Mouse (Mus musculus) adipocyte (in vitro differentiated cells): ENCODE results near the gene Dxo.
A peak's percentile ranks its signal among the peaks of the same experiment; 100 is the strongest.
"Not testable (repeated sequence)": the region's sequence is repeated elsewhere in the genome, so short reads cannot be mapped to it uniquely, and the experiment has no call there.

Source experiments
- DNase-seq: peaks from one replicate; pipeline ENCODE4 v3.0.0-alpha.2; 2016; ENCODE audit warnings: low spot score

Gene Dxo

GRCm38 (mm10) chr17:34836856-34837221 lies at the start of gene Dxo, which contains the start of gene Stk19:
Gene Dxo, plus strand, starts transcription at chr17:34837019.
Gene Stk19, minus strand, starts transcription at chr17:34836945.
- peak; percentile 97 for DNase-seq

GRCm38 (mm10) chr17:34795016-34795415 lies 41.8 kb upstream of the Dxo start:
- no peak for DNase-seq

DNA sequence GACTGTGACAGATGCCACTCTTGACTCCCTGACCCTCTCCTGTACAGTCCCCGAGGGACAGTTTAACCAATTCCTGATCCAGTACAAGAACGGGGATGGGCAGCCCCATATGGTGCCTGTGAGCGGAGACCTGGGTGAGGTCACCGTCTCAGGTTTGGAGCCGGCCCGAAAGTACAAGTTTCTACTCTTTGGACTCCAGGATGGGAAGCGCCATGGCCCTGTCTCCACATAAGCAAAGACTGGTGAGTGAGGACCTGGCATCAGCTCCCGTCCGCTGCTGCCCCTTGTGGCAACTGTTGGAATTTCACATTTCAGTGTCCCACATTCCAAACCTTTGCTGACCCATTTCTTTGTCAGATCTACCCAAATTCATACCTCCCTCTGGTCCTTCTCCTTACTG lies 41.2 kb upstream of the Dxo start:
- DNase-seq, result peak; percentile 60

DNA sequence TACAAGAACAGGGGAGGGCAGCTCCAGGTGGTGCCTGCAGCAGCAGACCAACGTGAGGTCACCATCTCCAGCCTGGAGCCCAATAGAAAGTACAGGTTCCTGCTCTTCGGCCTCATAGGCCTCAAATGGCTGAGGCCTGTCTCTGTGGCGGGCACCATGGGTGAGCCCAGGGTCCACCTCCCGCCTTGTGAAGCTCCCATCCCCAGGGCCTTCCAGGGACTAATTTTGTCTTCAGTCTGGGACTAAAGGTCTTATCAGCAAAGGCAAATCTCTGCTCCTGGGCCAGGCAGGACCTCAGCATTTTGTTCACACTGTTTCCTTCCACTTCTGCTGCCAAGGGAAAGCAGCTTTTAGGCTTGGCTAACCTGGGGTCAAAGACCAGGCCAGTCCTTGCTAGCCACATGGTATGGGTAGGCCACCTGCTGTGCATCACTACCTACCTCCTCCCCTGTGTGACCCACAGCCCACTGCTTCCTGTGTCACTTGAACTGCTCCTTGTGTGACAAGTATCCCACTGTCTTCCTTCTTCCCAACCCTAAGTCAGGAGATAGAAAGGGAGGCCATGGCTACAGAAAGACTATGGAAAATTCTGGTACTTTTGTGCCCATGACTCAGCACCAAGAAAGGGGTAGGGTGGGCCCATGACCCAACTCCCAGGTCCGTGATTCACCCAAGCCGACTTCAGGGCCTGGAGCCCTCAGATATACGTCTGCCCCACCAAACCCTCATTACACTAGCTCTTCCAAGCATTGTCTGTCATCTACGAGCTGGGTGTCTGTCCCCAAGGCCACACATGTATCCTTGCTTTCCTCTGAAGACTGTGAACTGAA lies 40.3 kb upstream of the Dxo start:
- no peak for DNase-seq

DNA sequence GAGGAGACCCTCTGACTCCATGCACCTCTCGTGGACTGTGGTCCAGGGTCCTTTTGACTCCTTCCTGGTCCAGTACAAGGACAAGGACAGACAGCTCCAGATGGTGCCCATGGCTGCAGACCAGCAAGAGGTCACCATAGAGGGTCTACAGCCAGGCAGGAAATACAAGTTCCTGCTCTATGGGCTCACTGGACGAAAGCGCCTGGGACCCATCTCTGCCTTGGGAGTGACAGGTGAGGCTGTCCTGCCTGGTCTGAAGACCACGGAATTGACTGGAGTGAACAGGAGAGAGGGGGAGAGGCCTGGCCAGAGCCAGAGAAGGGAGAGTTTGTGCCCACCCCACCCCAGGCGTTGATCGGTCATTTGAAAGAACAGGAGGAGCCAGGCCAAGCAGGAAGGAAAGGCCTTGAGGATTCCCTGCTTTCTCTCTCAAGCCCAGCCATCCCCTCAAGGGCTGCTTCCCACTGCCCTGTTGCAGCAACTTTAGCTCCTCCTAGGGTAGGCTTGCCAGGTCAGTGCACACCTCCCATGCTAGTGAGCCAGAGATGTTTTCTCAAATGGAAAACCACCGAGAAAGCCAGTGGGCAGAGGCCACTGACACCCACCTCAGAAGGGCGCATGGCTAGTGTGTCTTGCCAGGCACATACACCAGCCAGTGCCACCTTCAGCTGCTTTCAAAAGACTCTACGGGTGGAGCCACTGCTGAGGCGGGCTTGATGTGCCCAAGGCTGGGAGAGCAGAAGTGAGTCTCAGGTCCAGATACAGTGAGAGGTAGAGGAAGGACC lies 39.4 kb upstream of the Dxo start:
- not testable (repeated sequence) for DNase-seq

DNA sequence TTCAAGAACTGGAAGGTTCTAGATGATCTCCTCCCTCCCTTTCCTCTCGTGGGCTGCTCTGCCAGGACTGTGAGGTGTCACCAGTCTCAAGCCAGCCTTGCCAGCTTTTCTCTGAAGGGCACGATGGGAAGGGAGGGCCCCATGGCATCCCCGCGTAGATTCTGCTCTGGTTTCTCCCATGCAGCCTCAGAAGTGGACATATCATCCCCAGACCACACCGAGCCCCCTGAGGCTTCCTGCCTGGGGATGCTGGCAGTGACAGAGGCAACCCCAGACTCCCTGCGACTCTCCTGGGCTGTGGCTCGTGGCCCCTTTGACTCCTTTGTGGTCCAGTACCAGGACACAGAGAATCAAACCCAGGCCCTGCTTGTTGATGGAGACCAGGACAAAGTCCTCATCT lies 38.7 kb upstream of the Dxo start:
- not testable (repeated sequence) for DNase-seq

- DNase-seq, result no peak
Observed at GRCm38 (mm10) chr17:34798866-34799530, 37.8 kb upstream of the Dxo start.

- no peak for DNase-seq
Observed at GRCm38 (mm10) chr17:34799531-34799925, 37.3 kb upstream of the Dxo start.

GRCm38 (mm10) chr17:34800781-34801305 lies 36.0 kb upstream of the Dxo start:
- not testable (repeated sequence) for DNase-seq

DNA sequence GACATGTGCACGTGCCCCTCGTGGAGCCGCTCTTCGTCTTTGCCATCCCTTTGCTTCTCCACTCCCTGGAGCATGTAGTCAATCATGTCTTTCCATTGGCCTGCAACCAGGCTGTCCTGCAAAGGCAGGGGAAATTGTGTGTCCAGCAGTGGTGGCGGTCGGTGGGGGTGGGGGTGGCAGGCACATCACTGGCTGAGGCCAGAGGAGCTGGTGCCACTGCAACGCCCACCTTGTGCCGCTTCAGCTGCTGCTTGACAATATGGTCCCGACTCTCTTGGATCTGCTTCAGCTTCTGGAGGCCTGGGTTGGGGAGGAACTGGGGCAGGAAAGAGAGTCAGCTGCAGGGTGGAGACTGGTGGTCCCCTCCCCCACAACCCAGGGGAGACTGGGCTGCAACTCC lies 34.1 kb upstream of the Dxo start:
- DNase-seq, result not testable (repeated sequence)

DNA sequence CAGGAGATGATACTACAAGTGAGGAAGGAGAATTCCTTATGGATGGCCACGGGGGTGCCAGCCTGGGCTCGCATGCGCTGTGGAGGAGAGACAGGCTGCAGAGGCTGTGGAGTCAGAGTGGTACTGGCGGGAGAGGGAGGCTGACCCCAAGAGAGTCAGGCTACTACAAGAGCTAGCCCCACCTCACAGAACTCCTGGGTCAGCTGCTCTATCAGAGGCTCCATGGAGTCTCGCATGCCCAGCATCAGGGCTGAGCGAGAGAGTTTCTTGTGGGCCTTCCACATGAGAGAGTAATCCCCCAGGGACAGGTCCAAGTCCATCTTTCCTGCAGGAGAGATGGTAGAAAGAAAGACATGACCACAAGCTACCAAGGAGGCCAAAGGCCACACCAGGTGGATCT lies 33.5 kb upstream of the Dxo start:
- DNase-seq, result not testable (repeated sequence)

DNA sequence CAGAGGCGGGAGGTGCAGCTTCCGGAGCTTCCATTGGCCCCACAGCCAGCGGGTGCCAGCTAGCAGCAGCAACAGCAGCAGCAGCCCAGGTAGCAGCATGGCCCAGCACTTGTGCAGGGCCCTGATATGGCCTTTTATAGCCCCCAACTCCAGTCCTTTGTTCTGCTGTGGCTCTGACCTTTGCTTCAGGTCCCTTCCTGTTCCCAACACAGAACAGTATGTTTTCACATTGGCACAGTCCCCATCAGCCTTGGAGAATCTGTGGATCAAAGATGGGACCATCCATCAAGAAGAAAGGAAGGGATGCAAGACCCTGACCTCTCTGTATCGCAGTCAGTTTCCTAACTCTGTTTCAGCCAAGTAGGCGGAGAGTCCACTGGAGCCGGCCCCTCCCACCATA lies 32.5 kb upstream of the Dxo start, which contains the start of gene Cyp21a1:
TSS of gene Cyp21a1 (minus strand) at position 261 of the 400 bp plus-strand sequence.
- DNase-seq, result not testable (repeated sequence)

GRCm38 (mm10) chr17:34804871-34805562 lies 31.8 kb upstream of the Dxo start:
- DNase-seq, result no peak

GRCm38 (mm10) chr17:34807176-34807575 lies 29.6 kb upstream of the Dxo start:
- no peak for DNase-seq

DNA sequence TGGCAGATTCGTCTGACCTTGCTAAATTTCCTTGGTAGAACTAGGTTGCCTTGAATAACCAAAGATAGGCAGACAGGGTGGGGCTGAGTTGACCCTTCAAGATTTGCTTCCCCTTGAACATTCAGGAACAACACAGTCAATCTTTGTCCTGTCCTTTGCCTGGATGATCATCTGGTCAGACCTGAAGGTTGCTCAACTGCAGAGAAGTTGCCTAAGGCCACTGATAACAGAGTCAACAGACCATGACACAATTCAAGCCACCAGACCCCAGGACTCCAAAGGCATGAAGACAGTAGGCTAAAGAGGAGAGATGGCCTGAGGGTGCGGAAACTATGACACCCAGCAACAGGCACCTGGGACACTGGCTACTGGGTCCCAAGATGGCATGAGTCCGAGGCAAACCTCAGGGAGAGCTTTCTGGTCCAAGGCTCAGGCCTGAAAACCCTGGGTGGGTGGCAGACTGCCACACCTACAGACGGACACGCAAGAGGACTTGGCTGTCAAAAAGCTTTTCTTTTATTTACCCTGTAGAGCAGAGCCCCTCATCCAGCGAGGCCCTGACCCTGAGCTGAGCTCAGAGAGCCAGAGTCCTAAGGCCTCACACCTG lies 28.1 kb upstream of the Dxo start:
- DNase-seq, result no peak

DNA sequence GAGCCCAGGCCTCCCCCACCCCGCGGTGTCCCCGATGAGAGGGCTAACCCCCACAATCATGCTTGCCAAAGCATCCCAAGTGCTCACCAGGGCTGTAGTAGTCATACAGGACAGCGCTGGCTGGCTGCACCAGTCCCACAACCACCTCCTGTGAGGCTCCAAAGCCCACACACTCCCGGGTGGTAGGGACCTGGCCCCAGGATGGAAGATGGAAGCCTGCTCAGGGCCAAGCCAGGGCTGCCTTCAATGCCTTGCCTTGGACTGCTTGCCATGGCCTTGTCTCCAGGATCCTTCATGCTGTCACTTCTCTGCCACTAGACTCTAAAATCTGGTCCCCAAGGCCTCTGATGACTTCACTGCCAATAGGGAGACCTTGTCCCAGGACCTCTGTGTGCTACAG lies 26.4 kb upstream of the Dxo start:
- not testable (repeated sequence) for DNase-seq

GRCm38 (mm10) chr17:34810811-34811210 lies 26.0 kb upstream of the Dxo start:
- not testable (repeated sequence) for DNase-seq

DNA sequence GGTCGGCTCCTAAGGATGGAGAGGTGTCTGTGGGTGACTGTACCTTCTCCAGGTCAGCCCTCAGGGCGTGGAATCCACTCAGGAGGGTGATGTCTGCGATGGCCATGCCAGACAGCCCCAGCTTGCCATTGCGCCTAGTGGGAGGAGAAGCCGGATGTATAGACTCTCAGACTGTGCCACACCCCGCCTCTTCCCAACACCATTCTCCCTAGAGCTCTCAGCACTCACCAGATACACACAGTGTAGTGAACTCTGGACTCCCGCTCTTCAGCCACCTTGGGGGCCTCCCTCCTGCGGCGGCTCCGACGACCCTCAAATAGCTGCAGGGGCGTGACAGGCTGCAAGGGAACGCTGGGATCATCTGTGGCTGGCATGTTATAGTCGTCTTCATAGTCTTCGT lies 25.5 kb upstream of the Dxo start:
- DNase-seq, result no peak

DNA sequence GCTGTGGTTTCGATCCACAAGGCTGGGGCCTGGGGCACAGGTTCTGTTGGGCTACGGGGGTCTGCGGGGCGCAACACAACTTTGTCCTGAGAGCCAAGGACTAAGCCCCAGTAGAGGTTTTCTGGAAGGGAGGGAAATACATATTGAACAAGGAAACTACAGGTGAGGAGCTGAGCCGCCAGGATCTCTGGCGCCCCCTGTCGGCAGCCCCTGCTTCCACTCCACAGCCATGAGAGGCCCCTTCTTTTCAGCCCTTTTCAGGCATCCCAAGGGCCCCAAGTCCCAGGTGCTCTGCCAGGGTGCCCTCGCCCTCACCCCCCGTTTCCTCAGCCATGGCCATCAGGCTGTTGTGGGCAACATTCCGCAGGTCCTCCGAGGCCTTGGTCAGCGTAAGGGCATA lies 23.1 kb upstream of the Dxo start:
- DNase-seq, result peak; percentile 39

DNA sequence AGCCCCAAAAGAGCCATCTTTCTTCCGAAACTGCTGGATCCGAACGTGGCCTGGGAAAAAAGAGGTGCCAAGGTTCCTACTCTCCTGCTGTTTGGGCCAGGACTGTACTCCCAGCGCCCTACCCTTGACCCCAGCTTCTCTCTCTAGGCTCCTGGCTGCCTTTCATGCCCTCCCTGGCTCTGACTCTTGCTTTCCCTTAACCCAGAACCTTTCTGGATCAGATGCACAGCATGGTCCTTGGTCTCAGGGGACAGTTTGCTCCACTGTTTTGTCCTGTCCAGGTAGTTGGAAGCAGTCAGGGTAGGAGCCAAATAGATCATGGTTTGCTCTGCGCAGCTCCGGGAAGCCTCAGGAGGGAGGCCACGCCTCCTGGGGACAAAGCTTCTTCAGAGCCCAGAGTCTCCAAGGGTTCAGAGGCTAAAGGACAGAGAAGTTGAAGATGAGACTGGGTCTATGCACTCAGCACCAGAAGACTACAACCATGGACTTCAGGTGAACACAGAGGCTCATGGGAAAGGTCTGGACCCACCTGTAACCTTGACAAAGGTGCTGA lies 21.9 kb upstream of the Dxo start:
- DNase-seq, result no peak

- not testable (repeated sequence) for DNase-seq
Observed at GRCm38 (mm10) chr17:34830776-34831175, 6.0 kb upstream of the Dxo start.
